Mouse (Mus musculus) limb, embryonic 10.5 days (tissue): ENCODE data around the gene Adal. TPM values are rescaled to one million over a fixed set of nuclear protein-coding genes. Genes with fewer than 3 reads are reported as not detected.
"Not testable (repeated sequence)": the region's sequence is repeated elsewhere in the genome, so short reads cannot be mapped to it uniquely, and the experiment has no call there.

Experiments used
- DNase-seq: peaks from one replicate; pipeline ENCODE4 v3.0.0-alpha.2; 2017; ENCODE audit warnings: low spot score
- H3K27ac ChIP-seq: fragments of 300-500 bp; sonication (generic); 2 replicates; pipeline ENCODE4 v1.5.1; 2016; ENCODE audit warnings: mild to moderate bottlenecking
- H3K27me3 ChIP-seq: fragments of 300-500 bp; sonication (generic); 2 replicates; pipeline ENCODE4 v1.6.1; 2016; ENCODE audit warnings: low read depth, mild to moderate bottlenecking; ENCODE audit not compliant: poor library complexity, severe bottlenecking
- H3K36me3 ChIP-seq: fragments of 300-500 bp; sonication (generic); 2 replicates; pipeline ENCODE4 v1.6.1; 2016; ENCODE audit warnings: mild to moderate bottlenecking, moderate library complexity
- H3K4me1 ChIP-seq: fragments of 300-500 bp; sonication (generic); 2 replicates; pipeline ENCODE4 v1.6.1; 2016
- H3K4me3 ChIP-seq: fragments of 300-500 bp; sonication (generic); 2 replicates; pipeline ENCODE4 v1.5.1; 2016; ENCODE audit warnings: mild to moderate bottlenecking, moderate library complexity
- H3K9me3 ChIP-seq: fragments of 300-500 bp; sonication (generic); replicated peaks from 2 replicates; pipeline ENCODE4 v1.6.1; 2016; ENCODE audit warnings: mild to moderate bottlenecking
- WGBS: fragments of 180-500 bp; shearing (Covaris S2); methylation state at CpG from one replicate; pipeline ENCODE4 v1.1.7; 2016; 5-methylcytosine and 5-hydroxymethylcytosine counted together
- polyA plus RNA-seq: library from polyadenylated mRNA; unstranded; fragments of >200 nt; fragmentation: Nextera tagmentation; extraction: Ambion mirVana; gene quantifications from 2 replicates; pipeline ENCODE4 v1.2.1, GENCODE M21; 2016

The Adal gene
- polyA plus RNA-seq = 15.4 and 22.2 TPM in 2 replicates

- peaks cover 3% of the 10 kb centered on the region; the same call in 1 of the 2 replicates for H3K9me3 ChIP-seq
- peaks cover 23% of the 10 kb centered on the region for H3K4me1 ChIP-seq
- peaks cover 42% of the 10 kb centered on the region for H3K36me3 ChIP-seq
- H3K4me3 ChIP-seq = peak within 1 kb of the TSS; percentile 76
- H3K27me3 ChIP-seq = no peaks in the 10 kb centered on the region
- WGBS = under 1% methylated on average over 87 of the region's 87 CpGs
- DNase-seq = peak; percentile 93
- peak within 1 kb of the TSS; percentile 97 for H3K27ac ChIP-seq
Measured at GRCm38 (mm10) chr2:121140018-121140882, at the start of gene Adal, which contains the start of gene Lcmt2. TSS of gene Adal (plus strand) at chr2:121140428. TSS of gene Lcmt2 (minus strand) at chr2:121140653.

- WGBS = 34% methylated on average over 9 of the region's 9 CpGs
- DNase-seq = peak; percentile 37
- no peaks in the 10 kb centered on the region for H3K9me3 ChIP-seq
- no peak overlapping the region for H3K4me3 ChIP-seq
- no peaks in the 10 kb centered on the region for H3K36me3 ChIP-seq
- no peak overlapping the region for H3K27ac ChIP-seq
- no peaks in the 10 kb centered on the region for H3K4me1 ChIP-seq
- H3K27me3 ChIP-seq = no peaks in the 10 kb centered on the region
Measured at GRCm38 (mm10) chr2:121102051-121102450, 38.2 kb upstream of the Adal start.

- H3K27me3 ChIP-seq = no peaks in the 10 kb centered on the region
- H3K4me1 ChIP-seq = no peaks in the 10 kb centered on the region
- no peaks in the 10 kb centered on the region for H3K9me3 ChIP-seq
- H3K27ac ChIP-seq = no peak overlapping the region
- no peak for DNase-seq
- no peak overlapping the region for H3K4me3 ChIP-seq
- no peaks in the 10 kb centered on the region for H3K36me3 ChIP-seq
Measured at GRCm38 (mm10) chr2:121105940-121106339, 34.3 kb upstream of the Adal start.

DNA sequence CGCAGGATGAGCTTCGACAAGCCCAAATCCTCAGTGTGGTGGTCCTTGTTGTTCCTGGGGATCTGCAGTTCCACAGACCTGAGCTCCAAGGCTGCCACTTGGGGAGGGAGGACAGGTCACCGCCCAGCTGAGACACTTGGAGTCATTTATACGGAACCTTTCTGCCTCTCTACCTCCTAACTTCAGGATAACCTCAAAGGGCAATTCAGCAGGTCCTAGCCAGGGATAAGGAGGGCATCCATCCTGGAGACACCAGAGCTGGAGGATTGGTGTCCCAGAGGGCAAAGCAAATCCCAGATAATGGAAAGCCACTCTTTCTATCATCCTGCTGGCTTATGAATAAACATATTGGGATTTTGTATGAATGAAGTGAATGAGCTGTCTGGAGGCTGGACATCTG lies 30.5 kb upstream of the Adal start, which contains the start of gene Tgm7:
Tgm7 (minus strand) TSS at position 101 of the 400 bp plus-strand sequence.
- Histone ChIP-seq H3K36me3 (no peaks in the 10 kb centered on the region), H3K27ac (no peak within 1 kb of the TSS), H3K27me3 (no peaks in the 10 kb centered on the region), H3K9me3 (no peaks in the 10 kb centered on the region), H3K4me1 (no peaks in the 10 kb centered on the region), H3K4me3 (no peak within 1 kb of the TSS)
- DNase-seq = no peak
- WGBS = 87% methylated on average over 4 of the region's 4 CpGs

- Histone ChIP-seq H3K27me3 (no peaks in the 10 kb centered on the region), H3K9me3 (no peaks in the 10 kb centered on the region)
- 93% methylated on average over 2 of the region's 2 CpGs for WGBS
Measured at GRCm38 (mm10) chr2:121115418-121115817, 24.8 kb upstream of the Adal start.

GRCm38 (mm10) chr2:121119260-121119659 lies 21.0 kb upstream of the Adal start:
- Histone ChIP-seq H3K27ac (no peak overlapping the region), H3K27me3 (no peaks in the 10 kb centered on the region), H3K36me3 (no peaks in the 10 kb centered on the region), H3K4me1 (peaks cover 6% of the 10 kb centered on the region; the same call in 1 of the 2 replicates), H3K9me3 (no peaks in the 10 kb centered on the region), H3K4me3 (no peak overlapping the region)
- WGBS = 81% methylated on average over 3 of the region's 3 CpGs
- no peak for DNase-seq

More at GRCm38 (mm10) chr2:121115418-121115817, 24.8 kb upstream of the Adal start:
- no peaks in the 10 kb centered on the region for H3K36me3 ChIP-seq
- H3K4me1 ChIP-seq = peaks cover 6% of the 10 kb centered on the region; the same call in 1 of the 2 replicates
- no peak overlapping the region for H3K4me3 ChIP-seq
- no peak overlapping the region for H3K27ac ChIP-seq
- no peak for DNase-seq

- H3K36me3 ChIP-seq, H3K4me1 ChIP-seq, H3K27me3 ChIP-seq, H3K27ac ChIP-seq, DNase-seq, H3K4me3 ChIP-seq, H3K9me3 ChIP-seq: not testable (repeated sequence)
- 91% methylated on average over 5 of the region's 5 CpGs for WGBS
Measured at GRCm38 (mm10) chr2:121126302-121126701, 13.9 kb upstream of the Adal start.

GRCm38 (mm10) chr2:121127536-121127935 lies 12.7 kb upstream of the Adal start:
- WGBS = 85% methylated on average over 1 of the region's 1 CpGs

DNA sequence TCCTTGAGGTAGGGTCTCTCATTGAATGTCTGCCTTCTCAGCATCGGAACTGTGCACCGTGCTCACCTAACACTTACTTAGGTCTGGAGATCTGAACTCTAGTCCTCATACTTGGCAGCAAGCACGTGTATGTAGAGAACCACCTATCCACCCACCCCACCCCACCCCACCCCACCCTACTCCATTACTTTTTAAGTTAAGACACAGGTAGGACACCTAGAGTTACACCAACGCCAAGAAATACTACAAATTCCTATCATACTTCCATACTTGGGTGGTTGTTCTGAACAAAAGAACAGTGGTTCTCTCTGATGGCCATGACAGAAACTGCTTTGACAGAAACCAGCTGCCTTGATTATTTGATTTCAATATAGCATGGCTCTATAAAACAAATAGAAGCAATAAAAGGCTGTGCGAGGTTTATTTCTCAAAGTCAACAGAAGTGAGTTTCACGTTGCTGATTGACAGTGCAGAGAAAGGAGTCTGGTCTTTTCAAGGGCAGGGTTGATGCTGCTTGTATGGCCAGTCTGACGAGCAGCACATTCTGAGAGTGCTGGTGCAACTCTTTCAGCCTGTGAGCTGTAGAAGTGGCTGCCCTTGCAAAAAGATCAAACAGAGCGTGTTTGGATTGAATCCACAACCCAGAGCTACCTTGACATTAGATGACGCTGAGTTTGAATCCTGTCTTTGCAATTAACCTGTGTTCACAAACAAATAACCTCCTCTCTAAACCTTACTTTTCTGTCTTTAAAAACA lies 11.2 kb upstream of the Adal start:
- Histone ChIP-seq H3K36me3 (no peaks in the 10 kb centered on the region), H3K27ac (no peak overlapping the region), H3K4me1 (no peaks in the 10 kb centered on the region), H3K27me3 (no peaks in the 10 kb centered on the region), H3K9me3 (no peaks in the 10 kb centered on the region), H3K4me3 (no peak overlapping the region)
- 77% methylated on average over 9 of the region's 9 CpGs for WGBS
- no peak for DNase-seq

More at GRCm38 (mm10) chr2:121127536-121127935, 12.7 kb upstream of the Adal start:
- Histone ChIP-seq H3K27ac (no peak overlapping the region), H3K4me1 (no peaks in the 10 kb centered on the region), H3K4me3 (no peak overlapping the region), H3K27me3 (no peaks in the 10 kb centered on the region), H3K9me3 (no peaks in the 10 kb centered on the region), H3K36me3 (no peaks in the 10 kb centered on the region)
- no peak for DNase-seq

GRCm38 (mm10) chr2:121132822-121133221 lies 7.4 kb upstream of the Adal start:
- peaks cover 11% of the 10 kb centered on the region for H3K36me3 ChIP-seq
- no peak overlapping the region for H3K27ac ChIP-seq
- no peaks in the 10 kb centered on the region for H3K9me3 ChIP-seq
- 91% methylated on average over 1 of the region's 1 CpGs for WGBS
- H3K4me3 ChIP-seq = no peak overlapping the region
- H3K27me3 ChIP-seq = no peaks in the 10 kb centered on the region
- no peak for DNase-seq
- H3K4me1 ChIP-seq = no peaks in the 10 kb centered on the region

- 98% methylated on average over 4 of the region's 4 CpGs for WGBS
- Histone ChIP-seq H3K4me1 (peaks cover 23% of the 10 kb centered on the region), H3K9me3 (peaks cover 3% of the 10 kb centered on the region; the same call in 1 of the 2 replicates), H3K4me3 (no peak overlapping the region), H3K36me3 (peaks cover 30% of the 10 kb centered on the region), H3K27ac (no peak overlapping the region), H3K27me3 (no peaks in the 10 kb centered on the region)
- DNase-seq = no peak
Measured at GRCm38 (mm10) chr2:121137371-121137770, 2.9 kb upstream of the Adal start.

GRCm38 (mm10) chr2:121139266-121140017 lies 786 bp upstream of the Adal start:
- no peak for DNase-seq
- Histone ChIP-seq H3K27ac (peak overlapping the region; percentile 97), H3K4me3 (peak overlapping the region; percentile 76), H3K27me3 (no peaks in the 10 kb centered on the region), H3K36me3 (peaks cover 40% of the 10 kb centered on the region), H3K4me1 (peaks cover 23% of the 10 kb centered on the region), H3K9me3 (peaks cover 3% of the 10 kb centered on the region; the same call in 1 of the 2 replicates)
- WGBS = 59% methylated on average over 29 of the region's 29 CpGs
